Mouse (Mus musculus) liver, embryonic 15.5 days (tissue): ENCODE measurements around the gene Nkx2-9. TPM values are rescaled to one million over a fixed set of nuclear protein-coding genes. Genes with fewer than 3 reads are reported as not detected.

ENCODE experiments used
- ATAC-seq: fragments of 200-750 bp; cut with Nextera tagmentation; 2 replicates; pipeline ENCODE4 v1.8.0; 2017; ENCODE audit warnings: moderate number of reproducible peaks, mild to moderate bottlenecking, moderate library complexity; ENCODE audit not compliant: insufficient read depth
- H3K27ac ChIP-seq: fragments of 300-500 bp; sonication (generic); replicated peaks from 2 replicates; pipeline ENCODE4 v1.5.1; 2015; ENCODE audit warnings: mild to moderate bottlenecking, inconsistent platforms
- H3K27me3 ChIP-seq: fragments of 300-500 bp; sonication (generic); 2 replicates; pipeline ENCODE4 v1.6.1; 2015; ENCODE audit warnings: mild to moderate bottlenecking, inconsistent platforms
- H3K36me3 ChIP-seq: fragments of 300-500 bp; sonication (generic); replicated peaks from 2 replicates; pipeline ENCODE4 v1.6.1; 2015; ENCODE audit warnings: moderate library complexity, mild to moderate bottlenecking, inconsistent platforms
- H3K4me1 ChIP-seq: fragments of 300-500 bp; sonication (generic); replicated peaks from 2 replicates; pipeline ENCODE4 v1.6.1; 2015; ENCODE audit warnings: inconsistent platforms
- H3K4me2 ChIP-seq: fragments of 300-500 bp; sonication (generic); 2 replicates; pipeline ENCODE4 v1.6.1; 2015; ENCODE audit warnings: moderate library complexity, mild to moderate bottlenecking, inconsistent platforms
- H3K4me3 ChIP-seq: fragments of 300-500 bp; sonication (generic); replicated peaks from 2 replicates; pipeline ENCODE4 v1.5.1; 2015; ENCODE audit warnings: mild to moderate bottlenecking, inconsistent platforms
- H3K9ac ChIP-seq: fragments of 300-500 bp; sonication (generic); 2 replicates; pipeline ENCODE4 v1.6.1; 2015; ENCODE audit warnings: moderate library complexity, mild to moderate bottlenecking, inconsistent platforms
- H3K9me3 ChIP-seq: fragments of 300-500 bp; sonication (generic); replicated peaks from 2 replicates; pipeline ENCODE4 v1.6.1; 2016; ENCODE audit warnings: inconsistent platforms
- WGBS: fragments of 180-500 bp; shearing (Covaris S2); methylation state at CpG from one replicate; pipeline ENCODE4 v1.1.7; 2015; ENCODE audit warnings: mixed read lengths; ENCODE audit not compliant: insufficient replicate concordance; 5-methylcytosine and 5-hydroxymethylcytosine counted together
- polyA plus RNA-seq: library from polyadenylated mRNA; unstranded; fragments of >200 nt; fragmentation: Nextera tagmentation; extraction: Ambion mirVana; gene quantifications from 2 replicates; pipeline ENCODE4 v1.2.1, GENCODE M21; 2015

Nkx2-9 gene
- polyA plus RNA-seq, 1 experiment from 2014 or later: not detected

GRCm38 (mm10) chr12:56591722-56592121, 21.4 kb downstream of the Nkx2-9 start:
- Histone ChIP-seq H3K4me3 (no peak overlapping the region), H3K9ac (no peak overlapping the region), H3K36me3 (no peaks in the 10 kb centered on the region), H3K4me2 (no peak overlapping the region), H3K9me3 (no peaks in the 10 kb centered on the region), H3K4me1 (no peaks in the 10 kb centered on the region), H3K27ac (no peak overlapping the region), H3K27me3 (no peaks in the 10 kb centered on the region)
- no peak for ATAC-seq
- WGBS: 7% methylated on average over 4 of the region's 4 CpGs

- Histone ChIP-seq H3K4me3 (no peak overlapping the region), H3K27me3 (no peaks in the 10 kb centered on the region), H3K4me1 (no peaks in the 10 kb centered on the region), H3K9ac (no peak overlapping the region), H3K4me2 (no peak overlapping the region), H3K27ac (no peak overlapping the region), H3K9me3 (no peaks in the 10 kb centered on the region), H3K36me3 (no peaks in the 10 kb centered on the region)
- 23% methylated on average over 6 of the region's 6 CpGs for WGBS
- no peak for ATAC-seq
Observed at GRCm38 (mm10) chr12:56587830-56588229, 25.3 kb downstream of the Nkx2-9 start.

Other genes with a start within 250 kb of the Nkx2-9 start
- not detected in 2 replicates for gene Nkx2-1, start 76.4 kb downstream of the Nkx2-9 start, polyA plus RNA-seq
- gene Pax9, start 78.5 kb upstream of the Nkx2-9 start, polyA plus RNA-seq: 0.15 and 0.18 TPM in 2 replicates